Mouse (Mus musculus): ENCODE results near the gene Pkn1. TPM values are rescaled to one million over a fixed set of nuclear protein-coding genes. Genes with fewer than 3 reads are reported as not detected.

Pkn1 gene
- polyA plus RNA-seq (2014; fragmentation: Nextera tagmentation; extraction: Ambion mirVana) = 23.3 and 24.3 TPM in 2 replicates

DNA sequence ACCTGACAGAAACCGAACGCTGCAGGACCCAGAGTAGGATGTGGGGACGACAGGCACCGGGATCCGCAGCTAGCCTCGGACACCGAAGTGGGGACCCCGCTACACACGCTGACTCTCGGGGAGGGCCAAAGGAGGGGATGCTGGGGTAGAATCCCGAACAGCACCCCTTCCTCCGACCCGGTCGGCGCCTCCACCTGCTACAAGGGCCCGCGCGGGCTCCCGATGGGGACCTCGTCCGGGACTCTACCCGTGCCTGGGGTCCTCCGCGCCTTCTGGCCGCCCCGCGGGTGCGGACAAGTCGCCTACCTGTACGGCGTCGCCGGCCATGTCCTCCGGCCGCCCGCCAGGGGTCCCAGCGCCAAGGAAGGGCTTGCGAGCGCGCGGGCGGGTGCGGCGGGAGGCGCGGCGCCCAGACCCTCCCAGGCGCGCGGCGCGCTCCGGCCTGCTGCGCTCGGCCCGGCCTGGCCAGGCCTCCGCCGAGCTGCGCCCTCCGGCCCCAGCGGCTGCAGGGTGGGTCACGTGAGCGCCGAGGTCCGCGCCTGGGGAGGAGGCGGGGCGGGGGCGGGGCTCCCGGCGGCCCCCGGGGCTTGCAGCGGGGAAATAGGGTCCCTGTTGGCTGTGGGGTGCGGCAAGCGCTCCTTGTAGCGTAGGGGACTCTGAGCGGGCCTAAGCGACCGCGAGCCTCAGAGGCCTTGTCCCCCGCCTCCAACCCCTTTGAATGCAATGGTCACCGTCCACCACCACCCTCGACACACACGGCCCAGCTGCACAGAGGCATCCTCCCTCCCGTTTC lies at the start of gene Pkn1:
TSS of gene Pkn1 (minus strand) at position 519 of the 793 bp plus-strand sequence.
- Histone ChIP-seq H3K36me3 (ENCODE audit: control insufficient read depth, insufficient read depth, low read length) (no peaks in the 10 kb centered on the region), H3K9ac (ENCODE audit: low read depth, low read length) (peak within 1 kb of the TSS; percentile 91), H3K4me1 (replicated peaks; ENCODE audit: control insufficient read depth, insufficient read depth, low read length) (peaks cover 26% of the 10 kb centered on the region), H3K27ac (ENCODE audit: low read depth, low read length) (peak within 1 kb of the TSS; percentile 83), H3K27me3 (replicated peaks; ENCODE audit: control insufficient read depth, insufficient read depth, low read length) (no peaks in the 10 kb centered on the region), H3K9me3 (ENCODE audit: control insufficient read depth, low read length) (no peaks in the 10 kb centered on the region), H3K4me3 (ENCODE audit: low read depth, low read length) (peak within 1 kb of the TSS; percentile 95), H3K4me2 (peak within 1 kb of the TSS; percentile 99)
- DNase-seq (ENCODE audit: low spot score) = peak; percentile 88
- ATAC-seq (replicated peaks; ENCODE audit: low FRiP score) = peak; percentile 91
- under 1% methylated on average over 82 of the region's 85 CpGs for WGBS

DNA sequence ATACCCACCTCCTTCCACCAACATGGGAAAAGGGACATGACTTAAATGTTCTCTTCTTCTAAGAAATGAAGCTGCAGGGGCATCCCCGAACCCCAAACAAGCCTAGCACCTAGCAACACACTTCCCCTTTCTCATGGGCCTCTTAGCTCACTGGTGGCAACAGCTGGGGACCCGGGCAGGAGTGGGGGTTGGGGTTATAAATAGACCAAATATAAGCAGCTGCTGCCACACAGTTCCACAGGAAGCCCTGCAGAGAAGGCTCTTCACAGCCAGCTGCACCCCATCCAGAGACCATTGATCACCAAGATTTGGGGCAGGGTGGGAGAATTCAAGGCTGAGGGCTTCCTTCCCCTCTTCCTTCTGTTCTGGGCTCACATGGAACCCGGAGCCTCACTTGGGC lies 49.7 kb upstream of the Pkn1 start:
- Histone ChIP-seq H3K4me3 (ENCODE audit: low read depth, low read length) (no peak overlapping the region), H3K4me1 (replicated peaks; ENCODE audit: control insufficient read depth, insufficient read depth, low read length) (no peaks in the 10 kb centered on the region; the same call in 1 of the 2 replicates), H3K9ac (ENCODE audit: low read depth, low read length) (no peak overlapping the region), H3K27ac (ENCODE audit: low read depth, low read length) (no peak overlapping the region), H3K9me3 (ENCODE audit: control insufficient read depth, low read length) (no peaks in the 10 kb centered on the region), H3K4me2 (no peak overlapping the region; the same call in 1 of the 2 replicates), H3K27me3 (replicated peaks; ENCODE audit: control insufficient read depth, insufficient read depth, low read length) (peaks cover 17% of the 10 kb centered on the region), H3K36me3 (ENCODE audit: control insufficient read depth, insufficient read depth, low read length) (no peaks in the 10 kb centered on the region)
- 27% methylated on average over 3 of the region's 3 CpGs for WGBS
- DNase-seq (ENCODE audit: low spot score) (no peak), ATAC-seq (replicated peaks; ENCODE audit: low FRiP score) (no peak)

- peak; percentile 53 for DNase-seq (ENCODE audit: low spot score)
- 1% methylated on average over 28 of the region's 28 CpGs for WGBS
- H3K4me3 ChIP-seq (ENCODE audit: low read depth, low read length) = peak overlapping the region; percentile 19
Measured at GRCm38 (mm10) chr8:83747661-83748346, 48.8 kb upstream of the Pkn1 start.

GRCm38 (mm10) chr8:83744070-83744469 lies 45.1 kb upstream of the Pkn1 start:
- Histone ChIP-seq H3K27ac (ENCODE audit: low read depth, low read length) (no peak overlapping the region), H3K9ac (ENCODE audit: low read depth, low read length) (no peak overlapping the region), H3K9me3 (ENCODE audit: control insufficient read depth, low read length) (no peaks in the 10 kb centered on the region), H3K36me3 (ENCODE audit: control insufficient read depth, insufficient read depth, low read length) (no peaks in the 10 kb centered on the region), H3K4me3 (ENCODE audit: low read depth, low read length) (no peak overlapping the region), H3K4me1 (replicated peaks; ENCODE audit: control insufficient read depth, insufficient read depth, low read length) (peaks cover 19% of the 10 kb centered on the region), H3K27me3 (replicated peaks; ENCODE audit: control insufficient read depth, insufficient read depth, low read length) (peaks cover 17% of the 10 kb centered on the region), H3K4me2 (no peak overlapping the region)
- 73% methylated on average over 4 of the region's 4 CpGs for WGBS
- DNase-seq (ENCODE audit: low spot score) = no peak
- no peak for ATAC-seq (replicated peaks; ENCODE audit: low FRiP score)

More at GRCm38 (mm10) chr8:83747661-83748346, 48.8 kb upstream of the Pkn1 start:
- H3K9me3 ChIP-seq (ENCODE audit: control insufficient read depth, low read length) = no peaks in the 10 kb centered on the region
- no peaks in the 10 kb centered on the region for H3K36me3 ChIP-seq (ENCODE audit: control insufficient read depth, insufficient read depth, low read length)
- peaks cover 17% of the 10 kb centered on the region for H3K27me3 ChIP-seq (replicated peaks; ENCODE audit: control insufficient read depth, insufficient read depth, low read length)
- 0 out of 2 replicates have a peak overlapping the region, but pooled peaks have one; percentile 27 for H3K9ac ChIP-seq (ENCODE audit: low read depth, low read length)
- H3K4me1 ChIP-seq (replicated peaks; ENCODE audit: control insufficient read depth, insufficient read depth, low read length) = peaks cover 2% of the 10 kb centered on the region; the same call in 1 of the 2 replicates
- peak overlapping the region; percentile 30 for H3K27ac ChIP-seq (ENCODE audit: low read depth, low read length)
- H3K4me2 ChIP-seq = peak overlapping the region; percentile 64
- peak; percentile 56; the same call in 1 of the 2 replicates for ATAC-seq (replicated peaks; ENCODE audit: low FRiP score)

GRCm38 (mm10) chr8:83742968-83743367 lies 44.0 kb upstream of the Pkn1 start:
- no peak for ATAC-seq (replicated peaks; ENCODE audit: low FRiP score)

GRCm38 (mm10) chr8:83741849-83742655 lies 43.1 kb upstream of the Pkn1 start:
- Histone ChIP-seq H3K27me3 (replicated peaks; ENCODE audit: control insufficient read depth, insufficient read depth, low read length) (no peaks in the 10 kb centered on the region), H3K4me3 (ENCODE audit: low read depth, low read length) (peak overlapping the region; percentile 64), H3K9ac (ENCODE audit: low read depth, low read length) (peak overlapping the region; percentile 71; the same call in 1 of the 2 replicates), H3K4me2 (peak overlapping the region; percentile 94), H3K9me3 (ENCODE audit: control insufficient read depth, low read length) (peaks cover 3% of the 10 kb centered on the region; the same call in 1 of the 2 replicates), H3K27ac (ENCODE audit: low read depth, low read length) (no peak overlapping the region), H3K36me3 (ENCODE audit: control insufficient read depth, insufficient read depth, low read length) (no peaks in the 10 kb centered on the region), H3K4me1 (replicated peaks; ENCODE audit: control insufficient read depth, insufficient read depth, low read length) (peaks cover 28% of the 10 kb centered on the region)
- 71% methylated on average over 19 of the region's 19 CpGs for WGBS
- no peak for DNase-seq (ENCODE audit: low spot score)
- ATAC-seq (replicated peaks; ENCODE audit: low FRiP score) = no peak

More at GRCm38 (mm10) chr8:83742968-83743367, 44.0 kb upstream of the Pkn1 start:
- H3K4me3 ChIP-seq (ENCODE audit: low read depth, low read length) = no peak overlapping the region
- 75% methylated on average over 6 of the region's 6 CpGs for WGBS
- peaks cover 23% of the 10 kb centered on the region for H3K4me1 ChIP-seq (replicated peaks; ENCODE audit: control insufficient read depth, insufficient read depth, low read length)
- no peak for DNase-seq (ENCODE audit: low spot score)
- H3K9ac ChIP-seq (ENCODE audit: low read depth, low read length) = no peak overlapping the region
- no peaks in the 10 kb centered on the region for H3K9me3 ChIP-seq (ENCODE audit: control insufficient read depth, low read length)
- no peaks in the 10 kb centered on the region for H3K36me3 ChIP-seq (ENCODE audit: control insufficient read depth, insufficient read depth, low read length)
- H3K27ac ChIP-seq (ENCODE audit: low read depth, low read length) = no peak overlapping the region
- no peak overlapping the region for H3K4me2 ChIP-seq
- peaks cover 7% of the 10 kb centered on the region for H3K27me3 ChIP-seq (replicated peaks; ENCODE audit: control insufficient read depth, insufficient read depth, low read length)

DNA sequence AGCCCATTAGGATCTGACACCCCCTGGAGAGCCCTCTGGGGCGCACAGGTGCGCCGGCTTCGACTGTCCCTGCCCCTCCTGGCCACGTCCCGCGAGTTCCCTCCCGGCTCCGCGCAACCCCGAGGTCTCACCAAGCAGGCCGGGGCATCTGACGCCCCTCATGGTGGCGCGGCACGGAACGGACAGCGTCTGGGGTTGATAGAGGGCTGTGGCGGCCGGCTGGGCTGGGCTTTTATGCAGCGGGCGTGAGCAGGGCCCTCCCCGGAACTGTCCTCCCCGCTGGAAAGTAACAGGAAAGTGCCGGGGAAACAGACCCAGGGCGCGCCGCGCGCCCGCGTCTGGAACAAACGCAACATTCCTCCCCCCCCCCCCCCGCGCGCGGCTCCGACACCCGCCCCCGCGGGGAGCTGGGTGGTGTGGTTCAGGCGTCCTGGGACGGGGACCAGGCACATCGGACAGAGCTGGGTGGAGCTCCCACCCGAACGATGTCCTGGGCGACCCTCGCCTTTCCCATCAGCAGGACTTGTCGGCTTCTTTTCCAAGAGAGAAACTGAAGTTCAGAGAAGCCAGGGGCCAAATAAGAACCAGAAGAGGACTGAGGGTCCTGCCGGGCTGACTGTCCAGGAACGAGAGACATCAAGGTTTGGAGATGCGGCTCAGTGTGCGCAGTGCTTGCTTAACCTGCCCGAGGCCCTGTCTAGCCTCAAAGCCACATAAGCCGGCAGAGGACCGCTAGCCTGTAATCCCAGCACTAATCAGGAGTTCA lies 42.2 kb upstream of the Pkn1 start, which contains the start of gene Adgre5:
TSS of gene Adgre5 (minus strand) at position 351 of the 766 bp plus-strand sequence.
- ATAC-seq (replicated peaks; ENCODE audit: low FRiP score) = peak; percentile 50
- DNase-seq (ENCODE audit: low spot score) = peak; percentile 64

More for the DNA sequence above, 42.2 kb upstream of the Pkn1 start, which contains the start of gene Adgre5:
- H3K27ac ChIP-seq (ENCODE audit: low read depth, low read length) = peak within 1 kb of the TSS; percentile 38
- no peaks in the 10 kb centered on the region for H3K27me3 ChIP-seq (replicated peaks; ENCODE audit: control insufficient read depth, insufficient read depth, low read length)
- H3K9ac ChIP-seq (ENCODE audit: low read depth, low read length) = peak within 1 kb of the TSS; percentile 71
- peak within 1 kb of the TSS; percentile 94 for H3K4me2 ChIP-seq
- H3K4me1 ChIP-seq (replicated peaks; ENCODE audit: control insufficient read depth, insufficient read depth, low read length) = peaks cover 28% of the 10 kb centered on the region
- peaks cover 3% of the 10 kb centered on the region; the same call in 1 of the 2 replicates for H3K9me3 ChIP-seq (ENCODE audit: control insufficient read depth, low read length)
- 2% methylated on average over 49 of the region's 56 CpGs for WGBS
- peak within 1 kb of the TSS; percentile 64 for H3K4me3 ChIP-seq (ENCODE audit: low read depth, low read length)
- H3K36me3 ChIP-seq (ENCODE audit: control insufficient read depth, insufficient read depth, low read length) = no peaks in the 10 kb centered on the region
